Mouse (Mus musculus): Measurements from ENCODE around the gene Vps37b. TPM values are rescaled to one million over a fixed set of nuclear protein-coding genes. Genes with fewer than 3 reads are reported as not detected.

The Vps37b gene
- polyA plus RNA-seq, 1 experiment from 2014 or later, result 42.5 TPM

DNA sequence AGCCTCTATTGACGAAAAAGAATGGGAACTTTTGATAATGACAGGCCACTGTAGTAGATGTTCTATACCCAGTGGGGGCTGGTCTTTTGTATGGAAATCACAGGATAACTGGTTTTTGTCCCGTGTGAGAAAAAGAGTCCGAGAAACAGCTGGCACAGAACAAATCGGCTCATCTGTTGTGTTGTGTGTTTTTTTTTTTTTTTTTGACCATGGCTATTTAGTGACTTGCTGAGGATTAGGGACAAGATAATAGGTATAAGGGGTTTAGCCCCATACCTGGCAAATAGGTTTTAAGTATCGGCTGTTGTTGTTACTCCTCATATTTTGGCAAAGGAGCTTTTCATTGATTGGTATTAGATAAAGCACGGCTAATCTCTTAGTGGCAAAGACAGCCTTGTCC, 59.6 kb downstream of the Vps37b start:
- no peaks in the 10 kb centered on the region for H3K36me3 ChIP-seq
- no peak overlapping the region for H3K27ac ChIP-seq
- WGBS, result 76% methylated on average over 6 of the region's 6 CpGs
- H3K4me1 ChIP-seq, result peaks cover 9% of the 10 kb centered on the region
- no peak overlapping the region for H3K4me3 ChIP-seq
- no peak for ATAC-seq (ENCODE audit: insufficient number of reproducible peaks, insufficient read depth, low FRiP score, low TSS enrichment)
- peaks cover 10% of the 10 kb centered on the region for H3K27me3 ChIP-seq
- H3K9ac ChIP-seq, result no peak overlapping the region
- no peak overlapping the region for H3K4me2 ChIP-seq (replicated peaks)
- H3K9me3 ChIP-seq, result no peaks in the 10 kb centered on the region

GRCm38 (mm10) chr5:123970576-123970975, 61.5 kb downstream of the Vps37b start:
- Histone ChIP-seq H3K27ac (no peak overlapping the region), H3K4me3 (no peak overlapping the region), H3K4me1 (peaks cover 5% of the 10 kb centered on the region), H3K9ac (no peak overlapping the region), H3K36me3 (no peaks in the 10 kb centered on the region), H3K4me2 (replicated peaks) (no peak overlapping the region), H3K9me3 (no peaks in the 10 kb centered on the region), H3K27me3 (peaks cover 6% of the 10 kb centered on the region)
- ATAC-seq (ENCODE audit: insufficient number of reproducible peaks, insufficient read depth, low FRiP score, low TSS enrichment), result no peak
- WGBS, result 84% methylated on average over 4 of the region's 4 CpGs

DNA sequence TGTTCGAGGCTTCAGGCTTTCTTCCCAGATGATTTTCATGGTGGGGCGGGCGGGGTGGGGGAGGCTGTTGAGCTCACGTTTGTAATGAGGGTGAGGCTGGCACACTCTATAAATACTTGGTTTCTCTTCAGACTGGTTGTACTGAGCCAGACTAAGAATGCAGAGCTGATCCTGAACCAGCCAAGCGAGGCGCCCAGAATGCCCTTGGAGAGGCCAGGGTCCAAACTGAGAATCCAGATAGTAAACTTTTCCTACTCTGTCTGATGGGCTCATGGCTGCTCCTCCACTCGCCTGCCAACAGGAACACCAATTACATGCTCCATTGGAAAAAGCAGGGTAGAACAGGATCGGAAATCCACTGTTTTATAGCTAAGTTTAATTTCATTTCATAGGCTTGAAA, 62.9 kb downstream of the Vps37b start:
- ATAC-seq (ENCODE audit: insufficient number of reproducible peaks, insufficient read depth, low FRiP score, low TSS enrichment), result no peak
- no peak overlapping the region for H3K4me3 ChIP-seq
- no peak overlapping the region for H3K27ac ChIP-seq
- H3K4me1 ChIP-seq, result no peaks in the 10 kb centered on the region
- peaks cover 6% of the 10 kb centered on the region for H3K27me3 ChIP-seq
- no peak overlapping the region for H3K9ac ChIP-seq
- no peaks in the 10 kb centered on the region for H3K36me3 ChIP-seq
- WGBS, result 67% methylated on average over 8 of the region's 8 CpGs
- no peaks in the 10 kb centered on the region for H3K9me3 ChIP-seq
- H3K4me2 ChIP-seq (replicated peaks), result no peak overlapping the region

DNA sequence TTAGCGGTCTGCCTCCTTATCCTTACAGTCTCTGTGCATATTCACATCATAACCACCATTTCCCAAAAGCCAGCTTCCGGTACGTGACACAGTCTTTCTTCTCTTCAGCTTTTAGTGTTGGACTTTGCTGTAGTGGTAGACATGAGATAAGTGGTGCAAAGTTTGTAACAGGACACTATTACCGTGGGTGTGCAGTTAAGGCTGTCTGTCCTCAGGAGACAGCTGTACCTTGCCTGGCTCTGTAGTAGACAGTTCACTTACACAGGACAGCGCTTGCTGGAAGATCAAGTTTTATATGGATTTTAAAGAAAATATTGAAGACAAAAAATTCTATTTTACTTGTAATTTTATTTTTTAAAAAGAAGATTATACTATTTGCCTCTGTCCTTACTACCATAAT, 63.6 kb downstream of the Vps37b start:
- WGBS, result 78% methylated on average over 5 of the region's 5 CpGs
- ATAC-seq (ENCODE audit: insufficient number of reproducible peaks, insufficient read depth, low FRiP score, low TSS enrichment), result no peak

DNA sequence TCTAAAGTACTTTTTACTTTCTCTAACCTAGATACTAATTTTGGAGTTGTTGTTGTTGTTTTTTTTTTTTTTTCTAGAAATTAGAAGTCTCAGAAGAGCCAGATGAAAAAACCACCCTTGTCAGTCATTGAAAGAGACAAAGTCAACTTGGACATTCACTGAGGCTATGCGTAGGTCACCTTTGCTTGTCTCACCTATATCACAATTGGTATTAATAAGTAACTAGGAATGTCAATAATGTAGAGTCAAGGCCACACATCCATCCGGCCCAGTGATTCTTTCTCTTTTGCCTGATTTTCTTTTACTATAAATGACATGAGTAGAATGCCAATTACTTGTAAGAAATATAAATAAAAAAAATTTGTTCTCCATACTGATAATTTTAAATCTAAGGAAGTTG, 65.3 kb downstream of the Vps37b start:
- no peak for ATAC-seq (ENCODE audit: insufficient number of reproducible peaks, insufficient read depth, low FRiP score, low TSS enrichment)
- 95% methylated on average over 2 of the region's 2 CpGs for WGBS
- no peak overlapping the region for H3K4me2 ChIP-seq (replicated peaks)

More for the DNA sequence above, 63.6 kb downstream of the Vps37b start:
- Histone ChIP-seq H3K4me1 (no peaks in the 10 kb centered on the region), H3K36me3 (no peaks in the 10 kb centered on the region), H3K27me3 (peaks cover 5% of the 10 kb centered on the region), H3K4me3 (no peak overlapping the region), H3K27ac (no peak overlapping the region), H3K9me3 (no peaks in the 10 kb centered on the region), H3K9ac (no peak overlapping the region), H3K4me2 (replicated peaks) (no peak overlapping the region)

DNA sequence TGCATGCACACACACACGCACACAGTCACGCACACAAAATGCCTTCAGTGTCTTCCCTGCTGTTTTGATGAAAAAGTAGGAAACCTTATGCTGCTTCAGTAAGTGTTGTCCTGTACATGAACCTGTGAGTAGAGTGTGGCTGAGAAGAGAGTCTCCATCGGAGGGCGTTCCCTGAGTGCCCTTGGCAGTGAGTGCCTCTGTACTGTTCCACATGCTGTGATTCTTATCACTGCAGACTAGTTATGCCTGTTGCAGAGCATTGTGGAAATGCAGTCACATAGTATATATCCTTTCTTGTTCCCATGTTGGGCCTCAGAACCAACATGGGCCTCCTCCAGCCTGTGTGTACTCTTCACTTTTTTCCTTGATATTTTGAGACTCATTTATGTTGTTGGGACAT, 67.9 kb downstream of the Vps37b start:
- Histone ChIP-seq H3K9ac (no peak overlapping the region), H3K4me2 (replicated peaks) (no peak overlapping the region), H3K27me3 (no peaks in the 10 kb centered on the region), H3K27ac (no peak overlapping the region), H3K36me3 (no peaks in the 10 kb centered on the region), H3K9me3 (no peaks in the 10 kb centered on the region), H3K4me3 (no peak overlapping the region), H3K4me1 (no peaks in the 10 kb centered on the region)
- 96% methylated on average over 4 of the region's 4 CpGs for WGBS
- no peak for ATAC-seq (ENCODE audit: insufficient number of reproducible peaks, insufficient read depth, low FRiP score, low TSS enrichment)

More for the DNA sequence above, 65.3 kb downstream of the Vps37b start:
- Histone ChIP-seq H3K9me3 (no peaks in the 10 kb centered on the region), H3K36me3 (no peaks in the 10 kb centered on the region), H3K9ac (no peak overlapping the region), H3K27ac (no peak overlapping the region), H3K4me3 (no peak overlapping the region), H3K4me1 (no peaks in the 10 kb centered on the region), H3K27me3 (no peaks in the 10 kb centered on the region)

DNA sequence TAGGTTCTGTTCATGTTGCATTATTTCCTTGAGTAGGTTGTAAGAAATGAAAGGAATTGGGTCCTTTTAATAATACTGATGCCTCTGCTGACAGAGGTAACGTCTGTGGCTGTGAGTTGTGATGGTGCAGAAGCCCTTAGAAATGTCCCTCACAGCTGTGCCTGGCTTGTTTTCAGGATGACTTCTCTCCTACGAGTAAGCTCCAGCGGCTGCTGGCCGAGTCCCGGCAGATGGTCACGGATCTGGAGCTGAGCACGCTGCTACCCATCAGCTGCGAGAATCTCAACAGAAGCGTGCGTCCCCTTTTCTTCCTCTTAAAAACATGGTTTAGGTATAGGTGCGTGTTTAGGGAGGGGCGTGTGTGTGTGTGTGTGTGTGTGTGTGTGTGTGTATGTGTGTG, 71.0 kb downstream of the Vps37b start:
- no peak overlapping the region for H3K27ac ChIP-seq
- H3K4me2 ChIP-seq (replicated peaks), result no peak overlapping the region
- no peaks in the 10 kb centered on the region for H3K36me3 ChIP-seq
- H3K4me1 ChIP-seq, result peaks cover 2% of the 10 kb centered on the region; the same call in 1 of the 2 replicates
- H3K27me3 ChIP-seq, result no peaks in the 10 kb centered on the region
- no peak for ATAC-seq (ENCODE audit: insufficient number of reproducible peaks, insufficient read depth, low FRiP score, low TSS enrichment)
- no peak overlapping the region for H3K4me3 ChIP-seq
- H3K9me3 ChIP-seq, result no peaks in the 10 kb centered on the region
- WGBS, result 82% methylated on average over 12 of the region's 12 CpGs
- no peak overlapping the region for H3K9ac ChIP-seq

DNA sequence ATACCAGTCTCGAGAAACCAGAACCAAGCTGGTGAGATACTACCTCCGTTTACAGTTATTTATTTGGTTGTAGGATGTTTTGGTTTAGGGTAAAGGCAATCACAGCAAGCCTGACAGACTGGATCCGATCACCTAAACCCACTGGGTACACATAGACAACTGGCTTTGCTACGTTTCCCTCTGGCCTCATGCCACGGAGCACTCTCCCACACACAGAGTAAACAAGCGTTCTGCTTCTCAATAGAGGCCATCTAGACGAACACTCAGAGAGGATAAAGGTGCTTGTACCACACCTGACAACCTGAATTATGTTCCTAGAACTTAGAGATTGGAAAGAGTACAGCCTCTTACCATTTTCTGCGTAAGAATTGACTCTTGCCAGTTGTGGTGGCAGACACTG, 71.9 kb downstream of the Vps37b start:
- Histone ChIP-seq H3K4me2 (replicated peaks) (no peak overlapping the region), H3K27me3 (no peaks in the 10 kb centered on the region), H3K27ac (no peak overlapping the region), H3K4me1 (peaks cover 6% of the 10 kb centered on the region; the same call in 1 of the 2 replicates), H3K9ac (no peak overlapping the region), H3K4me3 (no peak overlapping the region), H3K9me3 (no peaks in the 10 kb centered on the region), H3K36me3 (no peaks in the 10 kb centered on the region)
- ATAC-seq (ENCODE audit: insufficient number of reproducible peaks, insufficient read depth, low FRiP score, low TSS enrichment), result no peak
- WGBS, result 77% methylated on average over 8 of the region's 8 CpGs

- WGBS, result 68% methylated on average over 3 of the region's 3 CpGs
- no peak for ATAC-seq (ENCODE audit: insufficient number of reproducible peaks, insufficient read depth, low FRiP score, low TSS enrichment)
- H3K4me1 ChIP-seq, result peaks cover 6% of the 10 kb centered on the region; the same call in 1 of the 2 replicates
- H3K27me3 ChIP-seq, result no peaks in the 10 kb centered on the region
- no peaks in the 10 kb centered on the region for H3K9me3 ChIP-seq
- no peak overlapping the region for H3K9ac ChIP-seq
- H3K36me3 ChIP-seq, result no peaks in the 10 kb centered on the region
- H3K4me3 ChIP-seq, result no peak overlapping the region
- H3K4me2 ChIP-seq (replicated peaks), result no peak overlapping the region
- no peak overlapping the region for H3K27ac ChIP-seq
These were observed 73.1 kb downstream of the Vps37b start for GRCm38 (mm10) chr5:123959018-123959417.

DNA sequence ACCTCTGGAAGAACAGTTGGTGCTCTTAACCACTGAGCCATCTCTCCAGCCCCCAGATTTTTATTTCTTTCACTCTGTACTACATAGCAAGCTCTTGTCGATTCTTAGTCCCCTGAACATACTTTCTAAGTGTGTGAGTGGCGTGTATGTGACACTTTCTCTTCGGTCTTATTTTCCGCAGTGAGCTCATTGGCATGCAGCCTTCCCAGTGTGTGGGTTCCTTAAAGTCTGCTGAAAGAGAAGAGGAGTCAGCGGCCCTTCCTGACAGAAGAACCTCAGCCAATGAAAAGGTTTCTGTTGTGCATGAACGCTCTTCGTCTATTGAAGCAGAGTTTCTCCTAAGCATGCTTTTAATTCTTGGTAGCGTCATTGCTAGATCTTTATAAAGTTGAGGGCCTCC, 74.9 kb downstream of the Vps37b start:
- Histone ChIP-seq H3K4me1 (peaks cover 6% of the 10 kb centered on the region; the same call in 1 of the 2 replicates), H3K36me3 (no peaks in the 10 kb centered on the region), H3K27me3 (no peaks in the 10 kb centered on the region), H3K9me3 (no peaks in the 10 kb centered on the region), H3K4me2 (replicated peaks) (no peak overlapping the region), H3K9ac (no peak overlapping the region), H3K4me3 (no peak overlapping the region), H3K27ac (no peak overlapping the region)
- no peak for ATAC-seq (ENCODE audit: insufficient number of reproducible peaks, insufficient read depth, low FRiP score, low TSS enrichment)
- 92% methylated on average over 8 of the region's 8 CpGs for WGBS

Small RNAs within 50 kb of the gene (microRNA-seq; reads per million reads assigned to microRNA genes)
- not detected for gene Mir7032

Other genes with a start within 250 kb of the Vps37b start
- gene Hcar2, start 166.8 kb downstream of the Vps37b start, polyA plus RNA-seq (2016; fragmentation: Nextera tagmentation; extraction: Ambion mirVana), result 0.11 and 0.19 TPM in 2 replicates
- gene Hcar1, start 152.2 kb downstream of the Vps37b start, polyA plus RNA-seq (2016; fragmentation: Nextera tagmentation; extraction: Ambion mirVana), result 0.24 and 0.26 TPM in 2 replicates
- 162 and 169 TPM in 2 replicates for gene Denr, start 125.1 kb downstream of the Vps37b start, polyA plus RNA-seq (2016; fragmentation: Nextera tagmentation; extraction: Ambion mirVana)
- gene Gm43518, start 104.9 kb downstream of the Vps37b start, polyA plus RNA-seq (2016; fragmentation: Nextera tagmentation; extraction: Ambion mirVana), result 2.8 and 5.4 TPM in 2 replicates
- 7.1 and 7.8 TPM in 2 replicates for gene Ccdc62, start 101.6 kb downstream of the Vps37b start, polyA plus RNA-seq (2016; fragmentation: Nextera tagmentation; extraction: Ambion mirVana)
- 10.0 and 11.4 TPM in 2 replicates for gene Hip1r, start 58.6 kb downstream of the Vps37b start, polyA plus RNA-seq (2016; fragmentation: Nextera tagmentation; extraction: Ambion mirVana)
- gene Abcb9, start 63.5 kb upstream of the Vps37b start, polyA plus RNA-seq (2016; fragmentation: Nextera tagmentation; extraction: Ambion mirVana), result 1.3 and 1.9 TPM in 2 replicates
- 19.2 and 21.0 TPM in 2 replicates for gene Ogfod2, start 80.0 kb upstream of the Vps37b start, polyA plus RNA-seq (2016; fragmentation: Nextera tagmentation; extraction: Ambion mirVana)
- gene Arl6ip4, start 83.8 kb upstream of the Vps37b start, polyA plus RNA-seq (2016; fragmentation: Nextera tagmentation; extraction: Ambion mirVana), result 113 and 122 TPM in 2 replicates
- 4.4 and 4.8 TPM in 2 replicates for gene Pitpnm2, start 217.5 kb upstream of the Vps37b start, polyA plus RNA-seq (2016; fragmentation: Nextera tagmentation; extraction: Ambion mirVana)

Measured in embryonic facial prominence, embryonic 12.5 days (tissue).